Mouse (Mus musculus) liver (tissue): ENCODE data around the gene Ky.

Source experiments
- DNase-seq: peaks from one replicate; pipeline ENCODE4 v3.0.0-alpha.2; 2020; ENCODE audit warnings: mixed read lengths

The Ky gene

DNA sequence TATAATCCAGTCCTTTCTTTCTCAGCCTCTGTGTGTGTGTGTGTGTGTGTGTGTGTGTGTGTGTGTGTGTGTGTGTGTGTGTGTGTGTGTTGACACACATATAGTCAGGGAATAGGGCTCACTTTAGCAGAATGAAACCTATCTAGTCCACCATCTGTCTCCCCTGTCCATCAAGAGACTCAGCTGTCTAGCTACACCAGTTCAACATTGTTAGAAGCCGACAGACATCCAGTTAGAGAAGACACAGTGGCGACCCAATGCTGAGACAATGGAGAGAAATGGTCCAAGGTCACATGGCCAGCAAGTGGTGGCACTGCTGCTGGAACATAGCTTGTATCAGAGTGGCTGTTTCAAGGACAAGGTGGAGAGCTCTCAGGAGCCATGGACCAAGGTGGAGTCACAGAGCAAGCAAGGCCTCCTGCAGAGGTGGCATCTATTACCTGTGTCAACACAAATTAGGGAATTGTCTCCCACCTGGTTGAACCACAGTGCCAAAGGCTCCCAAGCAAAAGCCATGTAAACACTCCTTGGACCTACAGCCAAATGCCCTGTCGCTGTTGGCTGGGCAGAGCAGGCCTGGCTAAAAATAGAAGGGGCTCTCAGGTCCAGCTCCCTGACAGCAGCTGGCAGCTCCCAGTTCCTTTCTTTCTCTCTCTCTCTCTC, 703 bp upstream of the Ky start:
- no peak for DNase-seq

DNA sequence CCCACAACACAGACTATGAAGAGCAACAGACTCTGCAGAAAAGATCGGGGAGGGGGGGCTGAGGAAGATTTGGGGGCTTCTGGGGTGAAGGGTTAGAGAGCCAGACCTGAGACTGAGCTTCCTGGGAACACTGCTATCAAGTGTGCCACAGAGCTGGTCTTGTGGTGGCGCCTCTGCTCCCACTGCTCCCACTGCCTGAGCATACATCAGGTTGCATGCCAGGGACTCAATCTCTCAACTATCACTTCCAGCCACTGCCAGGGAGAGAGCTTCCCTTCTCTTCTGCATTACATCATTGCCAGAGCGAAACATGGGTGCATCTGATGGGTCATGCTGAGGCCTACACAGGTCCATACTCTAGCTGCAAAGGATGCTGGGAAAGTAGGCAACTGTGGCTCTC, 2.8 kb downstream of the Ky start:
- no peak for DNase-seq

DNA sequence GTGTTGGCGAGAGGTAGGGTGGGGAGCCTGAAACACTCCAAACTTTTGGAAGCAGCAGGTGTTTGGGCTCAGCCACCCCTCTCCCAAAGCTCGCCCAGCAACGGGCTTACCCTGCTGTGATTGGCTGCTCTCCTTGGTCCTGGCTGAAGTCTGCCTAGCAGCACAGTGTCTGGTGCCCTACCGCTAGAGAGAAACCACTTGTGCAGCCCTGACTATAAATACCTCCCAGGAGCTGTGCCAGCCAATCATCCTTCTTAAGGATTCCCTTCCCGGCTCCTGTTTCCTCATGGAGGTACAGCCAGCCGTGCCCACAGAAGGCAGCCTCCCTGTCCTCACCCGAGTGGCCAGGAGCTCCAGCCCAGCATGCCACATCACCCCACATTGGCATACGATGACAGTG, 5.9 kb downstream of the Ky start:
- DNase-seq = no peak

DNA sequence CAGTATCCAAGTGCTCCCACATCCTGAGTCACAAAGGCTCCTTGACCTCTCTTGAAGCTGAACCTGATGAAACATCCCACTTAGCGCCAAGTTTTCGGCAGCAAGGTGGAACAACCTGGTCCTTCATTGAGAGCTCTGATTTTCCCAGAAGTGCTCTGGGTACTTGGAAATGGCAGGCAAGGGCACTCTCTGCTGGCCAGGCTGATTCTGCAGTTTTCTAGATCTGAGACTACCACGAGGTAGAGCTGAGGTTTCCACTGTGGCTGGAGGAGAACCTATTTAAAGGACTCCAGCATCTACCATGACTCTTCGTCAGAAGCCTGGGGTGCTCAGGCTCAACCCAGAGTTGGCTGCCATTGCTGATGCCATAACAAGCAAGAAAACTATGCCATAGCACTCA, 8.0 kb downstream of the Ky start:
- no peak for DNase-seq

DNA sequence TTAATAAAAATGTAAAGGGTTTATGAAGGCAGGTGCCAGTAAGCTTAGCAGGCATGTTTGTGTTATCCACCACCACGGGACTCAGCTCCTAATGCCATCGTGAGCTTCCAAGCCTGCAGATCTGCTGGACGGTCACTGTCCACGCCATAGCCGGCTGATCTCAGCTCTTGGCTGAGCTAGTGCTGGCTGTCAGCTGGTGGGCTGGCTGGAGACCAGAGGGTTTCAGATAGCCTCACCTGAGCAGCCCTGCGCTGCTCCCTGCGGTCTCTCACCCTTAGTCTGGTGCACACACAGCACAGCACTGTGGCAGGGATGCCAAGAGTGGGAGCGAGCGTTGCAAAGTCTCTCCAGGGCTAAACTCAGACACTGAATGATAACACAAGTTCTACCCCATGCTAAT, 12.9 kb downstream of the Ky start:
- no peak for DNase-seq

DNA sequence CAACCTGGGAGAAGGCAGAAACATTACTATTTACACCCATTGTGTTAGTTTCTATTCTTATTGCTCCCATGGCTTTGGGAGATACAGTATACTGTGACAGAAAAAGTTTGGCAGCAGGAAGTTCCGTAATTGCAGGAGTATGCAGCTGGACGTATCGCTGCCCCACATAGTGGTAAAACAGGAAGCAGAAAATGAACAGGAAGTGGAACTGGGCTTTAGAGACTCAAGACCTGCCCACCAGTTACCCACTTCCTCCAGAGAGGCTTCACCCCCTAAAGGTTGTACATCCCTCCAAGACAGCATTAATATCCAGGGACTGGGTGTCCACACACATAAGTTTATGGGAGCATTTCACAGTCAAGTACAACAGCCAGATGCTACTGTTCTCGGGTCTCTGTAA, 15.8 kb downstream of the Ky start:
- DNase-seq = no peak

DNA sequence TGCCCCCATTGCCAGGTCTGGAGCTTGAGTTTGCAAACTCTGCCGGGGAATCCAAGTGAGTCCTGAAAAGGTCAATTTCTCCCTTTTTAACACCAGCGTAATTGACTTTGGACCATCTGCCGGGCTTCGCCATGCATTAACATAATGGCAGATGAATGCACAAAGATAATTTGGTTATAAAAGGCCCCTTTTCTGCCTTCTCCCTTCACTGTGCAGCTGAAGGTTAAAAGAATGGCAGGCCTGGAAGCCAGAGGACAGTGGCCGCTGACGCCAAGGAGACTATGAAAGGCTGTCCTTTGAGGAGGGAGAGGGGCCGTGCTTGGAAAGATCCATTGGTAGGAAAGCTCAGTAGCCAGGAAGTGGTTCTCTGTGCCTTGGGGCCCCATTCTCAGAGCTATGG, 22.6 kb downstream of the Ky start:
- no peak for DNase-seq

DNA sequence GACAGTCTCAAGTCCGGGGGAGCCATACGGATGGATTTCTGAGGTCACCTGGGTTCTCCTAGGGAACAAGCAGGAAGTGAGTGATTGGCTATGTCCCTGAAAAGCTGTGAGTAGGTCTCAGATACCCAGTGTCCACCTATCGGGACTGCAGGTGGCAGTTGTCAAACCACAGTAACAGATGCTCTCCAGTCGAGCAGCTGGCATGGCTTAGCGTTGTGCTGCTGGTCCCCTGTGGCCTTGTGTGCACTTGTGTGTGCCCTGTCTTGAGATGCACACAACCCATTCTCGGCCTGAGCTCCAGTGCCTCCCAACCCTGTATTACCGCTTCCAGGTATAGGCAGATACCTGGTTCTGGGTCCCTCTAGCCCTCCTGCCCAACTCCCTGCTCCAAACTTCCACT, 23.0 kb downstream of the Ky start:
- DNase-seq = no peak

DNA sequence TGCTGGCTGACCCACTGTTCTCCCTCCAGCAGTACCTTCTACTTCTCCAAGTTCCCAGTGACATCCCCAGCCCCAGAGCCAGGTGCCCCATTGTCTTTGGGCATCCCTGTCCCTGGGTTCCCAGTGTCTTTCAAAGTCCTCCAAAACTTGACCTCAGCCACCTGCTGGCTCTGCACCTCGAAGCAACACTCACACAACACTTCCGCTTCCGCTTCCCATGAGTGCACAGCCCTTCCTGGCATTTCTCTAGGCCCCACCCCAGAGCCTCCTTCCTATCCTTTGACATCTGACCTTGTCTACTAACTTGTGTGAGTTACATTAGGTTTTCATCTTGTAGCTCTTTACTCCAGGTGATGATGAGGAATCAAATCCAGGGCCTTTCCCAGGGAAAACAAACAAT, 23.5 kb downstream of the Ky start:
- DNase-seq = no peak

DNA sequence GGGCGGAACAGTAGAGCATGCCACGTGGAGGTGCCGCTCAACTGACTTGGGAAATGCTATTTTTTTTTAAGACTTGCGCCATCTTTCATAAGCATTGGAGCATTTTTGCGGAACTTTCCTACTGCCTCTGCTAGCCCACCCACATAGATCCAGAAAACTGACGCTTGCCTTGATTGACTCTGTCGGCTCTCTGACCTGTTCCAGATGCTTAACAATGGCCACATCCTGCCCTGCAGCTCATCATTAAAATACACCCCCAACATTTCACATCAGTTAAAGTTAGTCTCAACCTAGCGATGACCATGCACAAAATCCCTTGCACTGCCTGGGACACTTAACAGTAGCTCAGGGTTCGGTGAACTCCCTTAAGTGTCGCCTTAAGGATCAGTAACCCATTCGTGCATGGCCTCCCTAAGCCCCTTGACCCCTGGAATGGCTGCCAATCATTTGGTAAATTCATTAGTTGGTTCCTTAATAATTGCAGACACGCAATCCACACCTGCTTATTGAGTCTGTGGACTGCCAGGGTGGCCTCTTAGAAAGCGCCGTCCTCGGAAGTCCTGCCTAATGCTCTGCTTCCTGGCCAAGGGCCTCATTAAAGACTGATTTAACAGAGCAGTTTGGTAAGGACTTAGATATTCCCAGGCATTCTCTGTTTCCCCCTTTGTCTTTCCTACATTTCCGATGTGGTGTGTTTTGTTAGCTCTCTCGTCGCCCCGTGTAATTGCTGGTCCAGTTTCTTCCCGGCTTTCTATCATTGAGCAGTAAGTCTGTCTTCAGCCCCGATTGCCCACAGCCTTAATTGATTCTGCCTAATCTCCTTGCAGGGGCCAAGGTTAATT, 25.7 kb downstream of the Ky start:
- DNase-seq = no peak

DNA sequence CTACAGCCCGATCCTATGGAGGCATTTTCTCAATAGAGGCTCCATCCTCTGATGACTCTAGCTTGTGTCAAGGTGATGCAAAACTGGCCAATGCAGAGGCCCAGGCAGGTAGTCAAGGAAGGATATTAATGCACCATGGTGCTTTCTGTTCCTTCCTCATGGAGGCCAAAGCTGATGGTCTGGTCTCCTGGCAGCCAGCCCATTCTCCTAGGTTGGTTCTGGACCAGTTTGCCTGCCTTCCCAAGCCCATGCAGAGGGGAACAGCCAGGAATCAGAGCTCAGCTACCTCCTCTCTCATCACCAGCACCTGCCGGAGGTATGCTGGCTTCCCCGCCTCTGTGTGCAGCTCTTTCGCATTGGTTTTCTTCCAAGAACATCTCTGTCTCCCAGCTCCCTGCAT, 31.4 kb downstream of the Ky start:
- no peak for DNase-seq

DNA sequence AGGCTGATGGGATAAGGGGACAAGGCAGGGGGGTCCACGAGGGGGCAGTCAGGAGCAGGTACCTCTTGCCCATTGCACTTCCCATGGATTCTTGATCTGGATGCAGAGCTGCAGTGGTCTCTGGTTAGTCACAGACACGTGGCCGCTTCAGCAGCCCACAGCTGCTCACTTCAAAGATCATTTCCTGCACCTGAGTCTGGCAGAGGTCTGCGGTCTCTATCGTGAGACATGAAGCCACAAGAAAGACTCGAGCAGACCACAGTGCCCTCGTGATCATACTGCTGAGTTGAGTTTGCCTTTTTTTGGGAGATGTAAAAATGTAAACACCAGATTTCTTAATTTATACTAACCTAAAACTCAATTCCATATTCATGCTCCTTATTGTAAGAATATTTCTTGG, 34.1 kb downstream of the Ky start:
- no peak for DNase-seq

DNA sequence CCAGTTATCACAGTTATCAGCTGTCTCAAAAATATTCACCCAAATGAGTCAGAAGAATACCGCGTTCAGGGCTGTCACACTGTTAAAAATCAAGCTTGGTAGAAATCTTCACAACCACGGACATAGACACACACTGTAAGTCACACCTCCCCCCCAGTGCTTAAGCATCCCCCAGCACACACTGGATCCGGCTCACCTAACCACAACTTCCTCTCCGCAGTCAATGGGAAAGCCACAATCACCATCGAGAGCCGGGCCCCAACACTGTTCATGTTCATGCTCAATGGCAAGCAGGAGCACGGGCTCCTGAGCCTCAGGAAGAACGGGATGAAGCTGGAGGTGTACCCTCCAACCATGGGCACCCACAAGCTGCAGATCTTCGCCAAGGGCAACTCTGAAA, 36.1 kb downstream of the Ky start:
- DNase-seq = no peak

DNA sequence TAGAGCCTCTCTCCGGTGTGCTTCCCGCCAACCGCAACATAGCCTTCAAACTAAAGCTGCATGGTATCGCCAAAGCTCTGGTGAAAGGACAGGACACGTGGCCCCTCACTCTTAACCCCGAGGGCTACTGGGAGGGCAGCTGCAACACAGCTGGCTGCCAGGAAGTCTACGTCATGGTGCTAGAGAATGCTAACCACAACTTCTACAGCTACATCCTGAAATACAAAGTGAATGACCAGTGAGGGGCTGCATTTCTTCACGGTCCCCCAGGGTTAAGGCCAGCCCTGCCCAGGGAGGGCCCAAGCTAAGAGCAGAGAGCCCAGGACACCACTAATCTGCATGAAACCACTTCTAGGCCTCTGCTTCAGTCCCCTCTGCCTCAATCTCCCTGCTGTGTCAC, 37.0 kb downstream of the Ky start:
- no peak for DNase-seq

DNA sequence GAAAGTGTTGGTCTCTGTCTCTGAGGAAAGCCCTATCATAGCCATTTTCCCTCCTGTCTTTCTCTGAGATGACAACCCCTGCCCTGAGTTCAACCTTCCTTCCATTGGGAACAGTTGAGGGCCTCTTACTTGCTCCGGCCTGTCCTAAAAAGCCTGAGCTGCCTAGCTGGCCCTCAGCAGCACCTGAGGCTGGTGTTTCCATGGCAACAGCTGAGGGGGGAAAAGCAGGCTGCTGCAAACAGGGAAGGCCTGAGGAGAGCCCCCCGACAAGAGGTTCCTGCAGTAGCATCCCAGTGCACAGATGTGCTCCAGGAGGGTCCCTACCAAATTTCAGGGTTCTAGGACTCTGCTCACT, 38.2 kb downstream of the Ky start:
- no peak for DNase-seq

DNA sequence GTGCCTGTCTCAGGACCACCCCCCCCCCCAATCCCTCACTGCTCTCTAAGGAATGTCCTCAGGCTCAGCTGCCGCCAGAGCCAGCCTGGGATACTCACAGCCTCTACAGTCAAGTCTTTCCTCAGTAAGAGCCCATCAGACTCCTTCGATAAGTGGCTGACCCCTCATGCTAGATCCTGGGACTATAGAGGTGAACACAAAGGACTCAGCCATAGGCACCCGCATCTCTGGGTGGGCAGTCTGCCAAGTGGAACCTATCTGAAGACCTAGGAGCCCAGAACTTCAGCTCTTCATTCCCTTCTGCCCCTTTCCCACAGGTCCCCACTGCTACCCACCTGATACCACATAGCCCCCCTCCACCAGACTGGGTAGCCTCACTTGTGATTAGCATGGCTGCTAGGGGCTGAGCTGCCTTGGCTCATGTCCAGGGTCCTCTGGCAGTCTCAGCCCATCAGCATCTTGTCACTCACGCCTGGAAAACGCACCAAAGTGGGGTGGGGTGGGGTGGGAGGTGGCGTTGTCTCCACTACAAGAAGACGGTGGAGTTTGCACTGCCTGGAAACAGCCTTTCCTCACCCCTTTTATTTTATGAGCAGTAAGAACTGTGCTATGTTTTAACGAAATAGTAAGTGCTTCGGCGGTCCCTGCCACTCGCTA, 38.7 kb downstream of the Ky start:
- no peak for DNase-seq

DNA sequence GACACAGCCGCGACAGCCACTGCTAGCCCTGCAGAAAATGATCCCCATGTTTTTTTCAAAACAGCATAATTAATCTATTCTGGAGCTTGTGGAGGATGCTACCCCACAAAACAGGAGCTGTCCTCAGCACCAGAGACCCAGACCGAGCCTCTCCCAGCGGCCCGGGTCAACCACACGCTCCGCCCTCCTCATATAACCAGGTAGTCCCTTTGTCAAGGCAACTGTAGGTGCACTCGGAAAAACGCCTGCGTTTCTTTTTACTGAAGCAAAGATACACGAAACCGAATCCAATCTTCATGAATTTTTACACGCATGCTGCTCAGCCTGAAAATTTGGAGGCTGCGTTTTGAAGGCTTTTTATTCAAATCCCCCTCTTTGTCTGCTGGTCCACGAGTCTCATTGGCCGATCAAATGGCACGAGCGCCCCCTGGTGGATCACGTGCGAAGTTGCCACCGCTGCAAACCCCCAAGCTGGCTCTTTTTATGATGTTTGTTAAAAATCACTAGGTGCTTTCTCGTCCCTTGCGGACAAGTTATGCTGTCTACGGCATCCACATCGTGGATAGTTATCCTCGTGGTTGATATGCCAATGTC, 39.3 kb downstream of the Ky start:
- DNase-seq = peak; percentile 76

DNA sequence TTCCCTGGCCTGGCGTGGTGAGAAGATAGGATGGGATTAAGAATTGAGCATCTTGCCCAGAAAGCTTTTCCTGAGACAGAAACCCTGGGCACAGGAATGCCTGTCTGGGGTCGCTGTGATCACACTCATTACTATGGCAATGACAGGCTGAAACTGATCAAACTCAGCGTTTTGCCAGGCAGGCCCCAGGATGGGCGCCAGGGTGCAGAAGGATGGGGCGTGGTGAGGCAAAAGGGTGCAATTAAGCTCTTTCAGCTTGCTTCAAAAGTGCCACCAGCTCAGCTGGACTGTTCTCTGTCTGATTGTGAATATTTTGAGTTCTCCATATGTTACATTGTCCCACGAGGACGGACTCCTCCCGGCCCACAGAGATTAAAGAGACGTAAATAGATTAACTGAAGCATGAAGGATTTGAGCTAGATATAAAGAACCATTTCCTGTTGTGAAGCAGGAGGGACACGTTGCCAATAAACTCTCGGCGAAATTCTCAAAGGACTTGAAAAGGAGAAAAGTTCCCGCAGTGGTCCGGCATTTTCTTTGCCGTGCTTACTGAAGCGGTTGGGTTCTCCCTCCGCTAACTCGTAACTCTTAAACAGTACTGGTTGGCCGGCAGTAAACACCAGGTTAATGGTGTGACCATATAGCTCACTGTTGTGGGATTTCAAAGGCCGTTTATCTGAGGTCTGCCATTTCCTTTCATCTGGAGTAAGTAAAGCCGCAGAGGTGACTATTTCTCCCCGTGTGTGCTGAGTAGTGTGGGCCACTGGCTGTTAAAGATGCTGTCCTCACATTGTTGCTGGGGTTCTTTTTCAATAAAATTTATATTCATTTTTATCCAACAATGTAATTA, 40.1 kb downstream of the Ky start:
- DNase-seq = no peak

DNA sequence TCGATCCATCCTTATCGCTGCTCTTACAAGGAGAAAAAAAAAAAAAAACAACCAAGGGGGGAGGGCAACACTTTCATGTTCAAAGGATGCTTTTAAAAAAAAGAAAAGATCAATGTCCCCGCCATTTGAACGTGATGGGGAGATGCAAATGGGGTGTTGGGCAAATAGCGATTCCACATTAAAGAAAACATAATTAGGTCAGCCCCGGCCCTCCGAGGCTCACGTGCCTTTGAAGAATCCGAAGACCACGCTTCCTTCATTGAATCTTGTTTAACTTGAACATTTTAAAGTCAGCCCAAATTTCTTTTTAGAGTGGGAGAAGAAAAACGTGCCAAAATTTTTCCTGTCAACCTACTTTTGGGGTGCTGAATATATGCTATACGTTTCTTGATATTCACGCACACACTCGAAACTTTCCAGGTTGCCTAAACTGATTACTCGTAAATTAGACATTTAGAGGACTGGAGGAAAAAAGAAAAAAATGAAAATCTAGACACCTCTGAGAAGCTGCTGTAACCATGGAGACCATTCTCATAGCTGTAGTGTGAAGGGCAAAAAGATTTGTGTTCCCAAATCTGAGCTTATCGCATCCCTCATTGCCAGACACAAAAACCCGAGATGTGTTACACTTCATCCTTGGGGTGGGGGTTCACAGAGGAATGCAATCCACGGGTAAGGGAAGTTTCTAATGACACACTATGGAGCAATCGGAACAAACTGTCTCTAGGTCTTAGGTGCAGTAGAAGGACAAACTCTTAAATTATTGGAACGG, 40.9 kb downstream of the Ky start:
- no peak for DNase-seq

DNA sequence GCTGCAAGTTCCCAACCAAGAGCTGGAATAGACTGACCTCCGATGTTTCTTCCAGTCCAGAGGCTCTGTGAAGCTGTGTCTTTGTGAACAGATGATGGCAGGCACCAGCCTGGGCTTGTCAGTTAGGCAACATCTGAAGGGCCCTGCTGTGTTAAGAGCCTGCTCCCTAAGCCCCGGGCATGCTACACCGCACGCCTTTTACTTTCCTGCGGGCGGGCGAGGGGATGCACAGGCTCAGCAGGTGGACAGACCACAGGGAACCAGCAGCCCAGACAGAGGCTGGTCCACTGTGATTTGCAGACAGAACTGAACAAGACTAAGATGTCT, 41.4 kb downstream of the Ky start:
- no peak for DNase-seq

DNA sequence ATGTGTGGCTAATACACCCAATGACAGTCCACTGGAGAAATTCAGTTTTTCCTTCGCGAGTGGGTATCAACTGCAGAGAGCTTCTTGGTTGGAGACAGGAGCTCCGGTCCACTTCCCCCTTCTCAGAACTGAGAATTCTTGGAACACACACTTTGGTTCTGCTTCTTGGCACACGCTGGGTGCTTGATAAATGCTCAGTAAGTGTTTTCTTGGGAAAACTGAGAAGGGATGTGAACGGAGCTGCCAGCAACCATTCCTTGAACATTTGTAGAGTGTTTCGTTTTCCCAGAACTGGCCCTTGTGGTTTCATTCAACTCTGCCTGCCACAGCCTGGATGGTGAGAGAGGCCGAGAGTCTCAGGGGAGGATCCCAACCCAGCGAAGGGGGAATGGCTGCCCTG, 43.7 kb downstream of the Ky start:
- DNase-seq = no peak

DNA sequence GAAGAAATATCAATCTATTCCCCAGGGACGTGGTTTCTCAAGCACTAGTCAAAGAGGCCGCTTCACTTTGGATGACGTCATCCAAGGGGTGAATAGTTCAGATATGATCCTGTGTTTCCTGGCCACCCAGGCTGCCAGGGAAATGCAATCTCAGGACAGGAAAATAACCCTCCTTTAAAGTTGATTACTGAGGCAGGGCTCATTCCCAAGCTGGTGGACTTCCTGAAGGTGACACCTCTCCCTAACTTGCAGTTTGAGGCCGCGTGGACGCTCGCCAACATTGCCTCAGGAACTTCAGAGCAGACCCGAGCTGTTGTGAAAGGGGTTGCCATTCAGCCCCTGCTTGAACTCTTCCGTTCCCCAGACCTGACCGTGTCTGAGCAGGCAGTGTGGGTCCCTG, 46.2 kb downstream of the Ky start:
- DNase-seq = no peak
